Mouse (Mus musculus): ENCODE results near the gene Gm21304. TPM values are rescaled to one million over a fixed set of nuclear protein-coding genes. Genes with fewer than 3 reads are reported as not detected.

Gm21304 gene
- not detected for polyA plus RNA-seq (2017; shearing (Covaris generic))

GRCm38 (mm10) chr10:104168215-104168614 is at the start of gene Gm21304:
Gm21304 (plus strand) TSS chr10:104168515.

GRCm38 (mm10) chr10:104142687-104143086 is 25.6 kb upstream of the Gm21304 start, which contains the start of gene Gm21293:
Gm21293 (plus strand) TSS chr10:104142987.

GRCm38 (mm10) chr10:104151197-104151596 is 17.1 kb upstream of the Gm21304 start, which contains the start of gene Gm6763:
Gm6763 (plus strand) TSS chr10:104151497.

GRCm38 (mm10) chr10:104159706-104160105 is 8.6 kb upstream of the Gm21304 start, which contains the start of gene Gm8764:
Gm8764 (plus strand) TSS chr10:104160006.

GRCm38 (mm10) chr10:104176724-104177123 is 8.4 kb downstream of the Gm21304 start, which contains the start of gene Gm21312:
Gm21312 (plus strand) TSS chr10:104177024.

GRCm38 (mm10) chr10:104185233-104185632 is 16.9 kb downstream of the Gm21304 start, which contains the start of gene Gm20765:
Gm20765 (plus strand) TSS chr10:104185533.

GRCm38 (mm10) chr10:104193742-104194141 is 25.4 kb downstream of the Gm21304 start, which contains the start of gene Gm4340:
Gm4340 (plus strand) TSS chr10:104194042.

Other genes starting within 250 kb of the Gm21304 start
- not detected for gene Gm21293, start 25.5 kb upstream of the Gm21304 start, polyA plus RNA-seq (2017; shearing (Covaris generic))
- not detected for gene Gm6763, start 17.0 kb upstream of the Gm21304 start, polyA plus RNA-seq (2017; shearing (Covaris generic))
- not detected for gene Gm8764, start 8.5 kb upstream of the Gm21304 start, polyA plus RNA-seq (2017; shearing (Covaris generic))
- gene Gm21312, start 8.5 kb downstream of the Gm21304 start, polyA plus RNA-seq (2017; shearing (Covaris generic)): not detected
- not detected for gene Gm20765, start 17.0 kb downstream of the Gm21304 start, polyA plus RNA-seq (2017; shearing (Covaris generic))
- not detected for gene Gm4340, start 25.5 kb downstream of the Gm21304 start, polyA plus RNA-seq (2017; shearing (Covaris generic))

Data from effector memory CD4-positive, alpha-beta T cell, adult 5 months (primary cell).